Mouse (Mus musculus) bone marrow, adult 2 months (tissue): Measurements from ENCODE around the gene Tnni1.

Source experiments
- CTCF ChIP-seq: fragments of 200-500 bp; IDR thresholded peaks from 2 replicates; pipeline ENCODE4 v1.5.1; 2011; ENCODE audit warnings: low read length, control low read depth; ENCODE audit not compliant: control insufficient read depth, insufficient read depth
- POLR2A ChIP-seq: fragments of 200-500 bp; IDR thresholded peaks from 2 replicates; pipeline ENCODE4 v1.6.1; 2011; ENCODE audit warnings: low read depth, mild to moderate bottlenecking, control low read depth, low read length, borderline replicate concordance; ENCODE audit not compliant: control insufficient read depth

GRCm38 (mm10) chr1:135817595-135817994 is 38.4 kb downstream of the Tnni1 start:
- TF ChIP-seq CTCF = no peak
- no peak for TF ChIP-seq POLR2A
